Mouse (Mus musculus) intestine, embryonic 16.5 days (tissue): ENCODE measurements around the gene Prrg3. TPM values are rescaled to one million over a fixed set of nuclear protein-coding genes. Genes with fewer than 3 reads are reported as not detected.
A peak's percentile ranks its signal among the peaks of the same experiment; 100 is the strongest.

ENCODE experiments used
- ATAC-seq: fragments of 200-750 bp; cut with Nextera tagmentation; 2 replicates; pipeline ENCODE4 v1.8.0; 2017; ENCODE audit warnings: moderate TSS enrichment, moderate library complexity
- H3K27ac ChIP-seq: fragments of 300-500 bp; sonication (generic); 2 replicates; pipeline ENCODE4 v1.5.1; 2014; ENCODE audit warnings: mild to moderate bottlenecking, low read length
- H3K27me3 ChIP-seq: fragments of 300-500 bp; sonication (generic); replicated peaks from 2 replicates; pipeline ENCODE4 v1.6.1; 2014; ENCODE audit warnings: low read length, control low read depth, mixed read lengths; ENCODE audit not compliant: control insufficient read depth, insufficient read depth
- H3K36me3 ChIP-seq: fragments of 300-500 bp; sonication (generic); 2 replicates; pipeline ENCODE4 v1.6.1; 2014; ENCODE audit warnings: low read length, control low read depth; ENCODE audit not compliant: control insufficient read depth, insufficient read depth
- H3K4me1 ChIP-seq: fragments of 300-500 bp; sonication (generic); 2 replicates; pipeline ENCODE4 v1.6.1; 2014; ENCODE audit warnings: low read length, control low read depth, mixed read lengths; ENCODE audit not compliant: control insufficient read depth, insufficient read depth
- H3K4me2 ChIP-seq: fragments of 300-500 bp; sonication (generic); 2 replicates; pipeline ENCODE4 v1.6.1; 2014; ENCODE audit warnings: low read depth, low read length, control low read depth
- H3K4me3 ChIP-seq: fragments of 300-500 bp; sonication (generic); 2 replicates; pipeline ENCODE4 v1.5.1; 2014; ENCODE audit warnings: mild to moderate bottlenecking, low read length
- H3K9ac ChIP-seq: fragments of 300-500 bp; sonication (generic); 2 replicates; pipeline ENCODE4 v1.6.1; 2014; ENCODE audit warnings: low read depth, low read length
- H3K9me3 ChIP-seq: fragments of 300-500 bp; sonication (generic); 2 replicates; pipeline ENCODE4 v1.6.1; 2016; ENCODE audit warnings: low read length, control low read depth; ENCODE audit not compliant: control insufficient read depth
- WGBS: fragments of 180-500 bp; shearing (Covaris S2); extraction: QIAGEN DNeasy Blood & Tissue Kit; methylation state at CpG from one replicate; pipeline ENCODE4 v1.1.7; 2014; 5-methylcytosine and 5-hydroxymethylcytosine counted together
- polyA plus RNA-seq: library from polyadenylated mRNA; unstranded; fragments of >200 nt; fragmentation: Nextera tagmentation; extraction: Ambion mirVana; gene quantifications from 2 replicates; pipeline ENCODE4 v1.2.1, GENCODE M21; 2015

Gene Prrg3
- polyA plus RNA-seq, 1 experiment from 2014 or later, result 6.5 TPM

- no peak for ATAC-seq
- no peaks in the 10 kb centered on the region for H3K9me3 ChIP-seq
- H3K36me3 ChIP-seq, result no peaks in the 10 kb centered on the region
- no peak overlapping the region for H3K4me3 ChIP-seq
- H3K27me3 ChIP-seq, result no peaks in the 10 kb centered on the region
- H3K27ac ChIP-seq, result no peak overlapping the region
- WGBS, result 58% methylated on average over 3 of the region's 3 CpGs
- no peaks in the 10 kb centered on the region for H3K4me1 ChIP-seq
- H3K4me2 ChIP-seq, result no peak overlapping the region
- no peak overlapping the region for H3K9ac ChIP-seq
Measured at GRCm38 (mm10) chrX:71980443-71980842, 18.0 kb downstream of the Prrg3 start.

- WGBS, result 58% methylated on average over 2 of the region's 2 CpGs
- Histone ChIP-seq H3K9ac (no peak overlapping the region), H3K36me3 (no peaks in the 10 kb centered on the region), H3K27ac (no peak overlapping the region), H3K4me3 (no peak overlapping the region), H3K9me3 (no peaks in the 10 kb centered on the region), H3K27me3 (no peaks in the 10 kb centered on the region), H3K4me2 (no peak overlapping the region), H3K4me1 (no peaks in the 10 kb centered on the region)
- ATAC-seq, result no peak
Measured at GRCm38 (mm10) chrX:71981322-71981721, 18.9 kb downstream of the Prrg3 start.

- 59% methylated on average over 2 of the region's 2 CpGs for WGBS
Measured at GRCm38 (mm10) chrX:71983205-71983604, 20.8 kb downstream of the Prrg3 start.

GRCm38 (mm10) chrX:71983775-71984174 is 21.4 kb downstream of the Prrg3 start:
- Histone ChIP-seq H3K36me3 (no peaks in the 10 kb centered on the region), H3K27ac (no peak overlapping the region), H3K9ac (no peak overlapping the region), H3K4me2 (no peak overlapping the region), H3K4me3 (no peak overlapping the region), H3K9me3 (no peaks in the 10 kb centered on the region), H3K27me3 (no peaks in the 10 kb centered on the region), H3K4me1 (no peaks in the 10 kb centered on the region)
- no peak for ATAC-seq
- WGBS, result 75% methylated on average over 1 of the region's 1 CpGs

More at GRCm38 (mm10) chrX:71983205-71983604, 20.8 kb downstream of the Prrg3 start:
- H3K27me3 ChIP-seq, result no peaks in the 10 kb centered on the region
- H3K9ac ChIP-seq, result no peak overlapping the region
- H3K4me1 ChIP-seq, result no peaks in the 10 kb centered on the region
- H3K36me3 ChIP-seq, result no peaks in the 10 kb centered on the region
- no peak overlapping the region for H3K4me3 ChIP-seq
- ATAC-seq, result no peak
- H3K4me2 ChIP-seq, result no peak overlapping the region
- no peaks in the 10 kb centered on the region for H3K9me3 ChIP-seq
- no peak overlapping the region for H3K27ac ChIP-seq

GRCm38 (mm10) chrX:71991549-71991948 is 29.1 kb downstream of the Prrg3 start, which contains the start of gene Cnga2:
Cnga2 (plus strand) TSS chrX:71991849.
- Histone ChIP-seq H3K4me2 (no peak within 1 kb of the TSS), H3K4me3 (no peak within 1 kb of the TSS), H3K27ac (no peak within 1 kb of the TSS), H3K36me3 (no peaks in the 10 kb centered on the region), H3K9me3 (no peaks in the 10 kb centered on the region), H3K9ac (no peak within 1 kb of the TSS), H3K4me1 (no peaks in the 10 kb centered on the region), H3K27me3 (no peaks in the 10 kb centered on the region)
- WGBS, result 83% methylated on average over 3 of the region's 3 CpGs
- ATAC-seq, result no peak

- H3K27ac ChIP-seq, result no peak overlapping the region
- no peak for ATAC-seq
- H3K4me2 ChIP-seq, result no peak overlapping the region
- no peak overlapping the region for H3K9ac ChIP-seq
- H3K36me3 ChIP-seq, result no peaks in the 10 kb centered on the region
- no peaks in the 10 kb centered on the region for H3K9me3 ChIP-seq
- H3K4me3 ChIP-seq, result no peak overlapping the region
- H3K4me1 ChIP-seq, result no peaks in the 10 kb centered on the region
- WGBS, result 51% methylated on average over 1 of the region's 1 CpGs
- H3K27me3 ChIP-seq, result no peaks in the 10 kb centered on the region
Measured at GRCm38 (mm10) chrX:71995972-71996371, 33.5 kb downstream of the Prrg3 start.

GRCm38 (mm10) chrX:72009930-72010329 is 47.5 kb downstream of the Prrg3 start:
- H3K27me3 ChIP-seq, result no peaks in the 10 kb centered on the region
- no peak overlapping the region for H3K27ac ChIP-seq
- no peak overlapping the region for H3K4me2 ChIP-seq
- H3K9me3 ChIP-seq, result no peaks in the 10 kb centered on the region
- H3K4me3 ChIP-seq, result no peak overlapping the region
- no peaks in the 10 kb centered on the region for H3K4me1 ChIP-seq
- ATAC-seq, result no peak
- H3K9ac ChIP-seq, result no peak overlapping the region
- no peaks in the 10 kb centered on the region for H3K36me3 ChIP-seq

GRCm38 (mm10) chrX:72012236-72012635 is 49.8 kb downstream of the Prrg3 start:
- H3K36me3 ChIP-seq, result no peaks in the 10 kb centered on the region
- peak; percentile 38; the same call in 1 of the 2 replicates for ATAC-seq
- H3K27ac ChIP-seq, result no peak overlapping the region
- H3K4me1 ChIP-seq, result no peaks in the 10 kb centered on the region
- H3K9me3 ChIP-seq, result no peaks in the 10 kb centered on the region
- H3K27me3 ChIP-seq, result no peaks in the 10 kb centered on the region
- 48% methylated on average over 9 of the region's 9 CpGs for WGBS
- no peak overlapping the region for H3K4me3 ChIP-seq
- H3K4me2 ChIP-seq, result no peak overlapping the region
- no peak overlapping the region for H3K9ac ChIP-seq

- H3K4me3 ChIP-seq, result no peak overlapping the region
- no peaks in the 10 kb centered on the region for H3K4me1 ChIP-seq
- H3K27ac ChIP-seq, result no peak overlapping the region
- H3K9ac ChIP-seq, result no peak overlapping the region
- no peaks in the 10 kb centered on the region for H3K36me3 ChIP-seq
- no peaks in the 10 kb centered on the region for H3K27me3 ChIP-seq
- H3K4me2 ChIP-seq, result no peak overlapping the region
- ATAC-seq, result no peak
- no peaks in the 10 kb centered on the region for H3K9me3 ChIP-seq
- 31% methylated on average over 3 of the region's 3 CpGs for WGBS
Measured at GRCm38 (mm10) chrX:72012804-72013203, 50.4 kb downstream of the Prrg3 start.

GRCm38 (mm10) chrX:72022241-72022640 is 59.8 kb downstream of the Prrg3 start:
- ATAC-seq, result no peak
- Histone ChIP-seq H3K27me3 (no peaks in the 10 kb centered on the region), H3K9ac (no peak overlapping the region), H3K4me2 (no peak overlapping the region), H3K9me3 (no peaks in the 10 kb centered on the region), H3K4me1 (no peaks in the 10 kb centered on the region), H3K36me3 (no peaks in the 10 kb centered on the region), H3K27ac (no peak overlapping the region), H3K4me3 (no peak overlapping the region)
- WGBS, result 74% methylated on average over 1 of the region's 1 CpGs
